Comparison of ENCODE assay signal across 7 mouse cellular contexts in the genomic region with DNA sequence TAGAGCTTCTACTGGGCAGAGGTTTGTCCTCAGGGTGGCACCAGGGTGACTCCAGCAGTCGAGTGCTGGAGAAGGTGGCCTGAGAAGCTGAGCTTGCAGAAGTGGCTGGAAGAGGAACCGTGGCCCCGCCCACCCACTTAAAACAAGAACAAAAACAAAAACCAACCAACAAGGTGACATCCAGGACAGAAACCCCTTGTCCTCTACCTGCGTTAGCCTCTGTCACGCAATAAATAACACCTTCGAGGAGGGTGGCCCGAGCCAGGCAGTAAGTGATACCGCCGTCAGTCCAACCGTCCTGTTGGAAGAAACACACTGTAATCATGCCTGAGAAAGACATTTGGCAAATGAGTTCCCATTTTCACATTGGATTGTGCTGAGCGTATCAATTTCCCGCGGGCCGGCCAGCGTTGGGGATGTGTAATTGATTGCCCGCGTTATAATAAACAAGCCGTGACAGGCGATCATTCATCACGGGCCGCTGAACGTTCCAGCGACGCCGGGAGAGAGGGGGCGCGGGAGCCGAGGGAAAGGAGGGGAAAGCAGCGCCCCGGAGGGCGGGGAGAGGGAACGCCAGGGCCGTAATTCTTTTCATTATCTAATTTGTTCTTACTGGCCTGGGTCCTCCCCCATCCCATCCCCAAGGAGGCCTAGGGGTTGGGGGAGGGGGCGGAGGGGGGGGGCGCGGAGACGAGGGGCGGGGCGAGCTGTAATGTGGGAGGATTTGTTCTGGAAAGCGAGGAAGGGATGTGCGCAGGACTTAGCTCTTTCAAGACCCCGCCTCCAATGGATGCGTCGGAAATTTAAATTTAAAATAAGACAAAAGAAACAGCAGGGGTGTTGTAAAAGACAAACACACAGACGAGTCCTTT.
DNase-seq lines count a peak whose midpoint lies in the region; ATAC-seq and TF ChIP-seq lines count a peak whose summit lies in the region.

No protein-coding gene starts in this region.

- H3K4me1 ChIP-seq in hindbrain, postnatal 0 days (ENCODE audit: insufficient read depth, low read length), result no peaks in the 10 kb centered on the region
- H3K4me1 ChIP-seq in limb, embryonic 11.5 days (ENCODE audit: control insufficient read depth, insufficient read depth, low read length), result peaks cover 1% of the 10 kb centered on the region; the same call in 1 of the 2 replicates
- H3K4me1 ChIP-seq in midbrain, embryonic 11.5 days (ENCODE audit: control insufficient read depth, insufficient read depth, low read length), result 0 out of 2 replicates have a peak, but pooled peaks cover 5% of the 10 kb centered on the region

- DNase-seq in R1 (ENCODE audit: low read depth, low spot score), result peak; percentile 96
- peak; percentile 87 for DNase-seq in embryo, embryonic 10.5 days (ENCODE audit: low spot score)
- DNase-seq in gastrocnemius, postnatal 10 days, result peak; percentile 50
- DNase-seq in hindbrain, postnatal 0 days (ENCODE audit: low spot score), result peak; percentile 82
- peak; percentile 77 for DNase-seq in limb, embryonic 11.5 days (ENCODE audit: low spot score)
- DNase-seq in midbrain, embryonic 11.5 days (ENCODE audit: low spot score, missing footprints), result peak; percentile 96
- DNase-seq in right cerebral cortex, postnatal 36 days (ENCODE audit: low spot score in 2 of 2), result peak; percentile 29 to 37

- H3K4me2 ChIP-seq in hindbrain, postnatal 0 days (ENCODE audit: low read depth, low read length), result peak overlapping the region; percentile 69
- peak overlapping the region; percentile 74 for H3K4me2 ChIP-seq in limb, embryonic 11.5 days (ENCODE audit: low read depth, severe bottlenecking)
- H3K4me2 ChIP-seq in midbrain, embryonic 11.5 days, result peak overlapping the region; percentile 65

- no peaks in the 10 kb centered on the region for H3K27me3 ChIP-seq in hindbrain, postnatal 0 days (ENCODE audit: insufficient read depth, low read length)
- H3K27me3 ChIP-seq in limb, embryonic 11.5 days (ENCODE audit: control insufficient read depth, insufficient read depth, low read length), result peaks cover 4% of the 10 kb centered on the region; the same call in 1 of the 2 replicates
- H3K27me3 ChIP-seq in midbrain, embryonic 11.5 days (ENCODE audit: control insufficient read depth, insufficient read depth, low read length), result peaks cover 18% of the 10 kb centered on the region

- H3K27ac ChIP-seq in hindbrain, postnatal 0 days, result peak overlapping the region; percentile 37
- H3K27ac ChIP-seq in limb, embryonic 11.5 days (replicated peaks; ENCODE audit: low read depth, low read length), result 0 out of 2 replicates have a peak overlapping the region, but pooled peaks have one; percentile 24
- H3K27ac ChIP-seq in midbrain, embryonic 11.5 days (ENCODE audit: low read depth, low read length), result no peak overlapping the region

- no peaks in the 10 kb centered on the region for H3K9me3 ChIP-seq in hindbrain, postnatal 0 days (ENCODE audit: low read length)
- no peaks in the 10 kb centered on the region for H3K9me3 ChIP-seq in limb, embryonic 11.5 days (ENCODE audit: control insufficient read depth, low read length)
- no peaks in the 10 kb centered on the region for H3K9me3 ChIP-seq in midbrain, embryonic 11.5 days (ENCODE audit: control insufficient read depth, low read length)

- H3K4me3 ChIP-seq in hindbrain, postnatal 0 days (ENCODE audit: low read length), result peak overlapping the region; percentile 44
- H3K4me3 ChIP-seq in limb, embryonic 11.5 days (ENCODE audit: low read depth, low read length), result peak overlapping the region; percentile 37
- H3K4me3 ChIP-seq in midbrain, embryonic 11.5 days (ENCODE audit: low read depth, low read length), result peak overlapping the region; percentile 36

- ATAC-seq in hindbrain, postnatal 0 days, result peak; percentile 79
- peak; percentile 45; the same call in 1 of the 2 replicates for ATAC-seq in limb, embryonic 11.5 days (ENCODE audit: insufficient number of reproducible peaks, low FRiP score, low TSS enrichment, low read depth)
- ATAC-seq in midbrain, embryonic 11.5 days (ENCODE audit: low FRiP score), result peak; percentile 74

- WGBS in hindbrain, postnatal 0 days, result under 1% methylated on average over 45 of the region's 45 CpGs
- under 1% methylated on average over 40 of the region's 45 CpGs for WGBS in limb, embryonic 11.5 days
- under 1% methylated on average over 41 of the region's 45 CpGs for WGBS in midbrain, embryonic 11.5 days

- no peaks in the 10 kb centered on the region for H3K36me3 ChIP-seq in hindbrain, postnatal 0 days (ENCODE audit: insufficient read depth, low read length)
- no peaks in the 10 kb centered on the region for H3K36me3 ChIP-seq in limb, embryonic 11.5 days (ENCODE audit: control insufficient read depth, insufficient read depth, low read length)
- no peaks in the 10 kb centered on the region for H3K36me3 ChIP-seq in midbrain, embryonic 11.5 days (ENCODE audit: control insufficient read depth, insufficient read depth, low read length)

- peak overlapping the region; percentile 47 for H3K9ac ChIP-seq in hindbrain, postnatal 0 days (replicated peaks; ENCODE audit: low read length)
- H3K9ac ChIP-seq in limb, embryonic 11.5 days (ENCODE audit: low read length), result peak overlapping the region; percentile 9; the same call in 1 of the 2 replicates
- H3K9ac ChIP-seq in midbrain, embryonic 11.5 days (ENCODE audit: low read length), result peak overlapping the region; percentile 47

- peak; percentile 35 for TF ChIP-seq CTCF in hindbrain, postnatal 0 days (IDR thresholded peaks at IDR 0.05; ENCODE audit: low read depth)

Comparison
In these comparisons a context has a peak if more than half of its experiments do, and no peak if none do; other contexts are left out.
1. DNase-seq: peak in every context shown above with its lines; median percentile 96 in R1; 96 in midbrain, embryonic 11.5 days; 87 in embryo, embryonic 10.5 days; 82 in hindbrain, postnatal 0 days; 77 in limb, embryonic 11.5 days; 50 in gastrocnemius, postnatal 10 days; 33 in right cerebral cortex, postnatal 36 days.